Mouse (Mus musculus): ENCODE results near the gene Fam78a. TPM values are rescaled to one million over a fixed set of nuclear protein-coding genes. Genes with fewer than 3 reads are reported as not detected.
A peak's percentile ranks its signal among the peaks of the same experiment; 100 is the strongest.

Fam78a gene
- total RNA-seq, 2 experiments from 2014 or later, result 23.9 to 25.2 TPM

- no peak for DNase-seq
Measured at GRCm38 (mm10) chr2:32102944-32103343, 18.3 kb upstream of the Fam78a start.

GRCm38 (mm10) chr2:32096122-32096420 is 11.4 kb upstream of the Fam78a start:
- DNase-seq, result peak; percentile 59

- peak; percentile 73 for DNase-seq
Measured at GRCm38 (mm10) chr2:32095351-32096121, 10.9 kb upstream of the Fam78a start, which contains the start of gene Plpp7. Plpp7 (plus strand) TSS chr2:32095528.

- DNase-seq, result no peak
Measured at GRCm38 (mm10) chr2:32094001-32094707, 9.5 kb upstream of the Fam78a start.

GRCm38 (mm10) chr2:32091956-32092355 is 7.3 kb upstream of the Fam78a start:
- no peak for DNase-seq

- DNase-seq, result no peak
Measured at GRCm38 (mm10) chr2:32090145-32090544, 5.5 kb upstream of the Fam78a start.

GRCm38 (mm10) chr2:32089606-32090005 is 4.9 kb upstream of the Fam78a start:
- no peak for DNase-seq

- peak; percentile 67 for DNase-seq
Measured at GRCm38 (mm10) chr2:32088372-32088981, 3.8 kb upstream of the Fam78a start.

GRCm38 (mm10) chr2:32087606-32088005 is 2.9 kb upstream of the Fam78a start:
- no peak for DNase-seq

GRCm38 (mm10) chr2:32085231-32085630 is 574 bp upstream of the Fam78a start:
- DNase-seq, result no peak

- DNase-seq, result no peak
Measured at GRCm38 (mm10) chr2:32084872-32085199, 179 bp upstream of the Fam78a start.

GRCm38 (mm10) chr2:32083159-32084011 is 1.3 kb downstream of the Fam78a start:
- DNase-seq, result peak; percentile 60

GRCm38 (mm10) chr2:32082229-32082628 is 2.4 kb downstream of the Fam78a start:
- no peak for DNase-seq

- no peak for DNase-seq
Measured at GRCm38 (mm10) chr2:32081296-32081929, 3.2 kb downstream of the Fam78a start.

- no peak for DNase-seq
Measured at GRCm38 (mm10) chr2:32080681-32081080, 4.0 kb downstream of the Fam78a start.

GRCm38 (mm10) chr2:32079191-32079725 is 5.4 kb downstream of the Fam78a start:
- peak; percentile 50 for DNase-seq

GRCm38 (mm10) chr2:32078522-32078921 is 6.1 kb downstream of the Fam78a start:
- DNase-seq, result peak; percentile 31

- no peak for DNase-seq
Measured at GRCm38 (mm10) chr2:32077744-32078143, 6.9 kb downstream of the Fam78a start.

GRCm38 (mm10) chr2:32075368-32075767 is 9.3 kb downstream of the Fam78a start:
- no peak for DNase-seq

GRCm38 (mm10) chr2:32074404-32074803 is 10.3 kb downstream of the Fam78a start:
- DNase-seq, result peak; percentile 49

GRCm38 (mm10) chr2:32070747-32071146 is 13.9 kb downstream of the Fam78a start:
- no peak for DNase-seq
